Mouse (Mus musculus) ES-E14 (cell line): ENCODE results near the gene Bcar3.

Source experiments
- CHD2 ChIP-seq: IDR thresholded peaks from 2 replicates; pipeline ENCODE4 v1.6.1; 2014; ENCODE audit warnings: mild to moderate bottlenecking, low read depth, low read length, inconsistent platforms
- HCFC1 ChIP-seq: IDR thresholded peaks from 2 replicates; pipeline ENCODE4 v1.6.1; 2012; ENCODE audit warnings: low read length, inconsistent platforms, borderline replicate concordance; ENCODE audit not compliant: insufficient read depth
- MAFK ChIP-seq: IDR thresholded peaks from 2 replicates; pipeline ENCODE4 v1.6.1; 2014; ENCODE audit warnings: mild to moderate bottlenecking, low read depth, low read length, inconsistent platforms; ENCODE audit not compliant: insufficient read depth
- ZNF384 ChIP-seq: IDR thresholded peaks from 2 replicates; pipeline ENCODE4 v1.6.1; 2012; ENCODE audit warnings: low read depth, low read length, inconsistent platforms

DNA sequence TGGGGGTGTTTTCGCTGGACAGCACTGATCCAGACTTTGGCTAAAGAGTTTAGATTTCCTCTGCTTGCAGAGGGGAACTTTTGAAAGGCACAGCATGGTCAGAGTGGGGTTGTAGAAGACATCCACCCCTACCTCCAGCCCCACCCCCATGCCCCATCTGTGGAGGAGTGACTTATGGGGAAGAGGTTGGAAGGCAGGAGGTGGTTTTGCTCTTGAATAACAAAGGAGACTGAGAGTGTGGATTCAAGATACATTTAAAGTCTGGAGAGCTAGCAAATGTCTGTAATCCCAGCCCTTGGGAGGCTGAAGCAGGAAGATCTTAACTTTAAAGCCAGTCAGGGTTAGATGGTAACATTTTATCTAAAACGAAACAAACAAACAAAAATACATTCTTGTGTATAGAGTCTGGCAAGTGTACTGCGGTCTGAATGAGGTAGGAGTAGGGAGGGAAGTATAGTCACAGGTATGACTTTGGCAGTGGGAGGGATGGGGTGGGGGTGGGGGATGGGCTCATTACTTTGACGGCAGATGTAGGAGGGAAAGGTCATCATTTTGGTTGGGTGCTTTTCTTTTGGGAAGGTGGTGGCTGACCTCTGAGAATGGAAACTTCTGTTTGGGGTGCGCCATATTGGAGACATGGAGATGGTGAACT is 140.2 kb downstream of the Bcar3 start:
- no peak for TF ChIP-seq ZNF384
- TF ChIP-seq CHD2: peak; percentile 53; the same call in 1 of the 2 replicates
- 0 out of 2 replicates have a peak, but pooled peaks have one; percentile 20 for TF ChIP-seq MAFK
- 0 out of 2 replicates have a peak, but pooled peaks have one; percentile 37 for TF ChIP-seq HCFC1
